Mouse (Mus musculus) layer of hippocampus, postnatal 14 days (tissue): ENCODE measurements at regions not wholly inside any gene's neighbourhood (a gene's known extent, or its start where the extent isn't known, plus 50 kb on each side); places are given as distances from the start of the nearest gene placed in this dataset.
A peak's percentile ranks its signal among the peaks of the same experiment; 100 is the strongest.

Experiments used
- DNase-seq, 2 experiments: peaks; one replicate each; pipeline ENCODE4 v3.0.0; 2021 to 2022; ENCODE audit warnings: low spot score in 2 of 2, mixed read lengths in 1 of 2

DNA sequence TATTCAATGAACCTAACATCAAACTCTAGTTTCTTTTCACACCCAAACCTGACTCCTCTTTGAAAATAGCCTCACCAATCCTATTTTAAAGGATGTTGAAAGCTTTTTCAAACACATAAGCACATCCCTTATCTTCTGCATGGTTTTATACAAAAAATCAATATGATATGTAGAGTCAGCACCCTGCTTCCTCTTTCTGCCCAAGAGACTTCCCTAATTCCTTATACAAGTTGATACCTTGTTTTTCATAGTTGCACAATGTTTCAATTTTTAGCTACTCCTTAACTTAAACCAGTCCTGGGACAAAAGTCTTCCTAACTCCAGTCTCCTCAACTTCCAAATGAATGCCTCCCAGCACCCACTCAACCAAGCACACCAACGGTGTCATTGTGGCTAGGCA is 266.1 kb upstream of the Dynlrb2 start:
- DNase-seq: no peak

DNA sequence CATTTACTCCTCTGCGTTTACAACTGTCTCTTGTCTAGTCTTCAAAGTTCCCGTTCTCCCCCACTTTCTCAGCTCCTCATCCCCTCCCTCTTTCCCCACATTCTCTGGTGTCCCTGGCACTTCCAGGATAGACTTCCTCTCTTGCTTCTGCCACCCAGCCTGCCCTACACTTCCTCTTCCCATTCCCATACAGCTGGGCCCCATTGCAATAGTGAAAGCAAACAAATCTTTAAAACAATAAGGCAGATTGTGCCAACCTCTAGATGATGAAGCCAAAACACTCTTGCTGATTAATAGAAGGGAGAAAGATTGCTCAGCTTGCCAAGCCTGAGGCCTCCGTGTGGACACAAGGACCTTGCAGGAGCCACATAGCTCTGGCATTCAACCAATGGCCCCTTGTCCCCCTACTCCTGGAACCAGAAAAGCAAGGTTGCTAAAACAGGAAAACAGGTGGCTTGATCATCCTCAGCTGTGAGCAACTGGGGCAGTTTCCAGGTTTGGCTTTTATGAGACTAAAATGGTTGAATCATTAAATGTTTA is 267.1 kb upstream of the Dynlrb2 start:
- DNase-seq: peak; percentile 26 to 42

DNA sequence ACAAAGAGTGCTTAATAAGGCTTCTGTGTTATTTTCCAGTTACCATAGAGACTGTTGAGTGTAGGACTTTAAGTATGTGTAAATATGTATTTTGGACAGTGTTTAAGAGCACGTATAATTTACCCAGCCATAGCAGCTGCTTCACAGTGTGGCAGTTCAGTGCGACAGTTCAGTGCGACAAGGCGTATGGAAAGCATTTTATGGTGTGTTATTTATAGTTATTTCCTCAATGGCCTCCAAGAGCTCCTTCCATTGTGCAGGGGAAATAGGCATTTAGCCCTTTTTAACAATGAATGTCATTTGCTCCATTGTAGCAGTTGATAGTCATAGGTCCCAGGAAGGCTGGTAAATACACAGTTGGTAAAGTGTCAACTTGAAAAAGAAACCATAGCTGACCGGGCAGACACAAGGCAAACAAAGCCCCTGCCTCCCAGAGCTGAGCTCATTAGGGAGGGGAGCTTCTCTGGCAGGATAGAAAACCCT is 275.1 kb upstream of the Dynlrb2 start:
- no peak for DNase-seq

DNA sequence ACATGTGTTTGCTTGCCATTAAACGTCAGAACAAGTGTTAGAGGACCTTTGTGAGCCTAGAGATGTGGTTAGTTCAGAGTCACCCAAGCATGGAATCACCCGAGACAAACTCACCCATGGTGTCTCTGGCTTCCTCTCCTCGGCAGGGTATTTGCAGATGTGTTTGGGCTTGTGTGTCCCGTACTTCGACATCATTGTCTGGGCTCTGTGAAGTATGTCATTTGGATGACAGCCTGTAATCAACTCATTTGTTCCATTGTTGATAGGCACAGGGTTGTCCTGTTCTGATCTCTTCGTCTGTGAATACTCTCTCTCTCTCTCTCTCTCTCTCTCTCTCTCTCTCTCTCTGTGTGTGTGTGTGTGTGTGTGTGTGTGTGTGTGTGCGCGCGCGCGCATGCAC is 277.8 kb upstream of the Dynlrb2 start:
- DNase-seq: no peak

DNA sequence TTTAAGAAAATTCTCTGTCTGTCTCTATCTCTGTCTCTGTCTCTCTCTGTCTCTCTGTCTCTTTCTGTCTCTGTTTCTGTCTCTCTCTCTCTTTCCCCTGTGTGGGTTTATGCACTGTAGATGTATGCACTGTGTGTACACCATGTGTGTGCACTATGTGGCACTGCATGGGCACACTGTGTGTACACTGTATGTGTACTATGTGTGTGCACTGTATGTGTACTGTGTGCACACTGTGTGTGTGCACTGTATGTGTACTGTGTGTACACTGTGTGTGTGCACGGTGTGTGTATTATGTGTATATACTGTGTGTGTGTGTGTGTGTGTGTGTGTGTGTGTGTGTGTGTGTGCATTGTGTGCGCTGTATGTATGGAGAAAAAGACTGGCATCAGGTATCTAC is 281.5 kb upstream of the Dynlrb2 start:
- DNase-seq: no peak

DNA sequence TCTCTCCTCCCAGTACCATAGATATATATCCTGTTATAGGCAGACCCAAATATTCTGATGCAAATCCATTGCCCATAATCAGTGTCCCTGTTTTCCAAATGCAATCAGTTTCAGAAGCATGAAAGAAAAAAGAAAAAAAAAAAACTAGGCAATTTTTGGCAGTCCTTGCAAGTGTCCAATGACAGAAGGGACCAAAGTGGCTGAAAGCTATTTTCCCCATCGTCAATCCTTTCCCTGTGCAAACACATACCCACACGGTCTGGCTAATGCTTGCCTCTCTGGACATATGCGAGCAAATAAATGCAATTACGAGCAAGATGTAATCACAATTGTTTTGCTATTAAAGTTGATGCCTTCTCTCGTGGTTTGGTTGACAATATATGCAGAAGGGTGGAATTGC is 288.9 kb upstream of the Dynlrb2 start:
- DNase-seq: no peak

DNA sequence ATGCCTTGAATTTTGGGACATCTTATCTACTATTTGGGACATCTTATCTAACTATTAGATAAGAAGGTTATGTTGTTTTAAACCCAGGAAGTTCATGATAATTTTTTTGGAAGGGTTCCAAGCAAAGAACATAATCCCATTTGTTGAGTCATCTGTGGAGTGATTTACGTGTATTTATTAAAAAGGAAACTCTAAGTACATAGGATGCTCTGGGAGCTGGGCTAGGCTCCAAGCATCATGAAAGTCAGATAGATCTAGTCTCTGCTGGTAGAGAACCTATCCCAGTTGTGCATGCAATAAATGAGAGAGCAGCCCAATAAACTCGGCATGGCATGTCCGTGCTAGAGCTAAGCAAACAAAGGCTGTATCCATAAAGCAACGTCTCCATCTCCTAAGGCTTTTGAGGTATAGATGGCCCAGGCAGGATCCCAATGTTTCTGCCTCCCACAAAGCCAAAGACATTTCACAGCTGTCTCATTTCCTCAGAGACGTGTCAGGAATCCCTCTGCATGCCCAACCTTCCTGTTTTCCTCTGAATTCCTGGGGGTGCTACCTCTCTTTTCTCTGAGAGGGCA is 289.4 kb upstream of the Dynlrb2 start:
- DNase-seq: no peak

DNA sequence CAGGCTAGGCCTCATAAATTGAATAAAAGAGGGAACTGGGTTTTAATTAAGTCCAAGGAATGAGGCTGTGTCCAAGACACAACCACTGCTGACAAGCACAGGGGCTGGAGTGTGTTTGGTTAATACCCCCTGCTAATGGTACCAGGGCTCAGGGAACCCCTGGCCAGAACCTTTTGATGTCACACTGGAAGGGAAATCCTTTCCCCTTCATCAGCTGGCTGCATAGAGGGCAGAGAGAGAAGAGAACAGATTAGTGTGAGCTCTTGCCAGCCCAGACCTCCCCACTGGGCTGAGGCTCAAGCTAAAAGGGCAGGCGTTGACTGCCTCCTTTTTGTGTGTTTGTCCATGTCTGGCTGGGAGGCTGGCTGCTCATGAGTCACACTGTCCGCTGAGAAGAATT is 301.1 kb upstream of the Dynlrb2 start:
- DNase-seq: peak in 1 of 2 experiments; percentile 15

DNA sequence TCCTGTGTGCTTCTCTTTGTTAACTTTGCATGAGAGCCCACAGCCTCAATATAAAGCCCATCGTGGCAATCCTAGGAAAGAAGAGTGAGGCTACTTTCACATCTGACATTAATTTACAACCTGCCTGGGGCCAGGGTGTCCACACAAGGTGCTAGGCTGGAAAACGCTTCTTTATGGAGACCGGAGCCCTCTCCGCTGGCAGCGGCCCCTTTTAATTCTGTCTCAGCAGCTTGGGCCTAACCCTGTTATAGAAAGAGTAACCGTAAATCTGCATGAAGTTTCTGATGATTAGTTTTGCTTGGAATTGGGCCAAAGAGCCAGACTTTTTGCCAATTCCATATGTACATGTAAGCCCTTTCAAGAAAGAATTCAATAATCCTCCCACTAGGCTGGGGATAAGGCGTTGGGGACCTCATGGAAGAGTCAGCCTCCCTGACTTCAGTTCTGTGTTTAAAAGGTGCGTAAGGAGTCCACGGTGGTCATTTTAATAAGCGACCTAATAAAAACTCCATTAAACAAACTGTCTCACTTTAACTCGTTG is 304.2 kb upstream of the Dynlrb2 start:
- no peak for DNase-seq

DNA sequence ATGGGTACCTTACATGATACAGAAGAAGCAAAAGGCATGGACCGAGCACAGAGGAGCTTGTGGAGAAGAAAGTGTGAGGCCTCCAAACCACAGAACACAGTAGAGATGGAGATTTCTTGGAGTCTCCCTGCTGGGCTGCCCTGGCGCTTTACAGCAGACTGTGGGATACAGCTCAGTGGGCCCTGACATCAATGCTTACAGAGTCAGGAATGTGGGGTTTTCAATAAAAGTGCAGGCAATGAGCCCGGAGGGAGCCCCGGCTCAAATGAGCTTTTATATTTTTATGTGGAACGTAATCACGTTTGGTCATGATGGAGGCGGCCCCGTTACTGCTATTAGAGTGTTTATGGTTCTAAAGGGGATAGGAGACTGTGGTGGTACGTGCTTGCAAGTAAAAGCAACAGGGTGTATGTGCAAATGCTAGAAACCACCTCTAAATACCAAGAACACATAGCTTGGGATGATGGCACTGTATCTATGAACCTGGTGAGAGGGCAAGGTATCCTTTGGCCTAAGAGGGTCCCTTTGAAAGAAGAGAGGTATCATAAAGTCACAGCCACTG is 308.1 kb upstream of the Dynlrb2 start:
- DNase-seq: no peak

DNA sequence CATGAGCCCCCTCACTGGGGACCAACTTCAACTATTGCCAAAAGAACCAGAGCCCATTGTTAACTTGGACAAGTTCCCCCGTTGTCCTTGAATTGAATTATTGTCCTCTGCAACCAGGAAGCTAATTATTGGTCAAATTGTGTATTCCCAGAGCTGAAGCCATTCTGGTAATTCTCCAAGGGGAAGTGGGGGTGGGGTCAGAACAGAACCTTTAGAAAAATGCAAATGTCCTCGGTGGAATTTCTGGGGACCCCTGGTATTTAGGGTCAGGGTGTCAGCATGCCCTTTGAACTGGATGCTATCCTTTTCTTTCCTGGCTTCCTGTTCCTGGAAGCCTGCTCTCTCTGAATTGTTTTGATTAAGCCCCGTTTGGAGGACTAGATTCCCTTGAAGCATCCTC is 312.7 kb upstream of the Dynlrb2 start:
- DNase-seq: no peak

DNA sequence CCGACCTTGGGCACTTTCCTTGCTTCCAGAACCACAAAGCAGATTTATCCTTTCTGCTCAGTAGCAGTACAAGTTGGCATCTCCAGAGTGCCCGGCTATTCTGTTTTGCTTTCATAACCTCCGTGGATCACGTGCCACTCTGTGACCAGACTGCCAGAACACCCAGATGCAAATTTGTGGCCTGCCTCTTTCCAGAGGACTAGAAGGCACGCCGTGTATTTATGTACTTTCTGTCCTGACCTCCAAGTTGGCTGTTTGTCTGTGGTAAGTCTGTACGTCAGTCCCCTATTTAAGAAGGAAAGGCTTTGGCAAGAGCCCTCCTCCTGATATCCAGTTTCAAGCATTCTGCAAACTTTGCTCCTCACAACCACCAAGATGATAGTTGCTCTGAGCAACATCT is 319.6 kb upstream of the Dynlrb2 start:
- DNase-seq: peak in 1 of 2 experiments; percentile 9

DNA sequence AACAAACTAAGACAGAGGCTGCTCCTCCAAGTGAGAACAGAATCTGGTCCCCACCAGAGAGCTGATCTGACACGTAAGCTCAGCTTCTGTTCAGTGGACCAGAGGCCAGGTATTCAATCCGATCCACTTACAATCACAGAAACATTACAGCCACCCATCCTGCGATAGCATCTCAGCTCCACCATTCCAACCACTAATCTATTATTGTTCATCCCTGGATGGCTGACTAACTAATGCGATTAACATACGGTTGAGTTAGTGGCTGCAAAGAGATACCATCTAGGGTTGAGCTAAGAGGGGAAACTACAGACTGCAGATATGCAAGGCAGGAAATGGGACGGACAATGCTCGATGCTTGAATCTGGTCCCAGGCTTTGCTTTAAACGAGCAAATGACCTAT is 320.5 kb upstream of the Dynlrb2 start:
- DNase-seq: no peak

DNA sequence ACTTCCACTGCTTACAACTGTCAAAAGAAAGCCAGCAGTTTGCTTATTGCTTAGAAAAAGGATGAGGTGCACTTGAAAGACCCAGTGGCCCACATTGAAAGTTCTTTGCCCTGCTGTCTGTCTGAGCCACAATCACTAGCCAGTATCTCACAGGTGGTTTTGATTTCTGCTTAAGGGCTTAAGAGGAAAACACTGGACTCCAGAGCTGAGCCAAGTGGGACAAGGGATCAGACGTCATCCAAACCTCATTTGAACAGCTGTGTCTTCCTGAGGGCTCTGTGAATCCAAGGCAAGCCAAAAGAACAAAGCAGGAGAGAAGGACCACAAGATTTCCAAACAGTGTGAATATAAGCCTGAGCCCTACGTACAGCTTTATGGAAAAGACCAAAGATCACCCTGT is 326.8 kb upstream of the Dynlrb2 start:
- DNase-seq: no peak

DNA sequence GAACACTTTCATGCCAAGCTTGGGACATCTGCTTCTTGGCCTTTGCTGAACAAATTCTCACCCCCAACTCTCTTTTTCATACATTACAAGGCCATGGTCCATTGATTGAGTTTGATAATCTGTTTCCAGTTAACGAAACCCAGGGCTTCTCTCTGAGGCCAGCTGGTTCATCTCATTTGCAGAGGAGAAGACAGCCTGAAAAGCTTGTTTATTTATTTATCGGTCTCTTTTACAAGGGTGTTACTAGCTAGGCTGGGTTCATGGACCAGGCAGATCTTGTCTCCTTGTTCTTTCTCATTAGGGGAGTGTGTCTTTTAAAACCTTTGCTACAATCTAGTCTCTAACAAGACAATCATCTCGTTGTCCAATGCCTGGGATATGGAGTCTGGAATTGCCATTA is 329.9 kb upstream of the Dynlrb2 start:
- DNase-seq: no peak

DNA sequence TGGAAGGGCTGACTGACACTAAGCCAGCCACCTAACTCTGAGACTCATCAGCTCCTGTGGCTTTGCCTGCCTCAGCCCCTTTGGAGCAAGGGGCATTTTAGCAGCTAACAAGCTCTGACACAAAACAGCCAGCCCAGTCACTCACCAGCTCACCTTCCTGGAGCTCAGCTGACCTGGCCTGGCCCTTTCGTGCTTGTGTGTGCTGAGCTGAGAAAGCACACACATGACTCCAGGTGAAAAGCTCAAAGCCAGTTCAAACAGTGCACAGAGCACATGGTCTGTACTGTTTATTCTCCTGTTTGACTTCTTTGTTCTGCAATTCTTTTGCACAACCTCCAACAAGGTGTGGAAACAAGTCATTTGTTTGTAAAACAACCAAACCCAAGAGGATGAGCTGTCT is 330.8 kb upstream of the Dynlrb2 start:
- no peak for DNase-seq

DNA sequence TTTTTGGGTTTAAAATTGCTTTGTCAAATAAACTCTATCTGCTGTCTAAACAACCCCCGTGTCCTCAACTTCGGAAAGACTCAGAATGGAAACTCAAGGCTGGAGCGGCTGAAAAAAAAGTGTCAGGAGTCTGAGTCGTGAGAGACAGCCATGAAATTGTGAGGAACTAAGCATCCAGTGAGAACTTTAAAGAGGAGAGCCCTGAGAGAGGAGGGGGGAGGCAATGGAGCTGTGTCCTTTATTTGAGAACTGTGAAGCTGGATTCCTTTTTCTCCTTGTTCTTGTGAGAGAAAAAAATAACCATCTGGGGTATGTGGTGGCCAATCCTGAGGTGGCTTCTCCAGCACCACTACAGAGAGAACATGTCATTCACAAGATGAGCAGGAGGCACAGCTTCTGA is 336.9 kb upstream of the Dynlrb2 start:
- DNase-seq: no peak

DNA sequence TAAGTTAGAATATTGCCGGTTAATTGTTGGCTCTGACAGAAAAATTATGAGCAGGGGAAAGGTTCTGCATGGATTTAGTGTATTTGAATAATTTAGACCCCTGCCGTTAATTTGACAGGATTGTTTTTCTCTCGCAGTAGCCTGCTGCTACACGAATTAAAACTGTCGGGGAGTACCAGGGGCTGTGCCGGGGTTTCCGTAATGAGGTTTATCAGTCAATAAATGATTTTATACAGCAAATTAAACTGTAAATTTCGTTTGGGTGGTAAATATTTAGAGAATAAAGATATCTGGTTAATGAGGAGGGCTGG is 339.8 kb upstream of the Dynlrb2 start:
- DNase-seq: no peak

DNA sequence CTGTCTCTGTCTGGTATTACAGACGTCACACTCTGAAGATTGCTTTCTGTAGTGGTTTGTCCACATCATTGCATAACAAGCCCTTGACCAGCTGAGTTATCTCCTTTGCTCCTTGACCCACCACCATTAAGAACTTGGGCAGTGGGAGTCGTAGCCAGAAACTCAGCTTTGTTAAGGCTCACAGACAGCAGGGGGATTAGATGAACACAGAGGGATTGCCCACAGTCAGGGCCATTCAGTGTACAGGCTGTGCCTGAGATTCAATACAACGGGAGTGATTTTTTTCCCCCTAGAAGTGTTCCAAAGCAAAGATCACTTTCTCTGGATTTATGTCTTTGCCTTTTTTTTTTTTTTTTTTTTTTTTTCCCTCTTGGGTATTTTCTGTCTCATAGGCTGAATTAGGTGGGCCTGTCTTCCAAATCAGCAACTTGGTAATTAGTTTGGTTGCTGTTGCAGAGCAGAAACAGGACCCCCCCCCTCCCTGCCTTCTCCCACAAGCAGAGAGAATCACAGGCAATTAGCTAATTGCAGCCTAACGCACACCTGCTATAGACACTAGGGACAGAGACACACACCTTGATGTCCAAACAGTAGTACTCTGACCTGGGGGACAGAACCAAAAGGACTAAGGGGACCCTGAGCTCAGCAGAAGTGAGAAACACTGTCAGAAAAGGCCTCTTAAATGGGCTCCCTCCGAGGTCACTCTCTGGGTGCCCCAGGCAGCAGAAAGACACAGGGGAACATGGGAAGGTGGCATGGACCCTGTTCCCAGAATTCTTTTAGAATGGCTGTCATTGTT is 340.4 kb upstream of the Dynlrb2 start:
- DNase-seq: no peak

DNA sequence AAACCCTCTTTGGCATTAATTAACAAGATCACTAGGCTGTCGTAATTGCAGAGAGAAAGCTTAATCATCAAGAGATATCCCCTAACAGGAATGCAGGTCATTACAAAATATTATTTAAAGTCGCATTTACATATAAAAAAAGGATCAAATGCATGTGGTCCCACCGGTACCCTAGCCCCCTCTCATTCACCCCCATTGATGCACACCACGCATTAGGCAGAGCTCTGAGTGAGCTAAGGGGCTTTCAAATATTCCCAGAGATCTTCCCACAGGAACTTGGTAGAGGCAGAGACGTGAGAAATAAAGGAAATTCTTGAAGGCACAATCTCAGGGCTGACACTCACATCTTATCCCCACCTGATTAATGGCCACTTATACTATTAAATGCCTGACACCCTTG is 343.8 kb upstream of the Dynlrb2 start:
- DNase-seq: no peak

DNA sequence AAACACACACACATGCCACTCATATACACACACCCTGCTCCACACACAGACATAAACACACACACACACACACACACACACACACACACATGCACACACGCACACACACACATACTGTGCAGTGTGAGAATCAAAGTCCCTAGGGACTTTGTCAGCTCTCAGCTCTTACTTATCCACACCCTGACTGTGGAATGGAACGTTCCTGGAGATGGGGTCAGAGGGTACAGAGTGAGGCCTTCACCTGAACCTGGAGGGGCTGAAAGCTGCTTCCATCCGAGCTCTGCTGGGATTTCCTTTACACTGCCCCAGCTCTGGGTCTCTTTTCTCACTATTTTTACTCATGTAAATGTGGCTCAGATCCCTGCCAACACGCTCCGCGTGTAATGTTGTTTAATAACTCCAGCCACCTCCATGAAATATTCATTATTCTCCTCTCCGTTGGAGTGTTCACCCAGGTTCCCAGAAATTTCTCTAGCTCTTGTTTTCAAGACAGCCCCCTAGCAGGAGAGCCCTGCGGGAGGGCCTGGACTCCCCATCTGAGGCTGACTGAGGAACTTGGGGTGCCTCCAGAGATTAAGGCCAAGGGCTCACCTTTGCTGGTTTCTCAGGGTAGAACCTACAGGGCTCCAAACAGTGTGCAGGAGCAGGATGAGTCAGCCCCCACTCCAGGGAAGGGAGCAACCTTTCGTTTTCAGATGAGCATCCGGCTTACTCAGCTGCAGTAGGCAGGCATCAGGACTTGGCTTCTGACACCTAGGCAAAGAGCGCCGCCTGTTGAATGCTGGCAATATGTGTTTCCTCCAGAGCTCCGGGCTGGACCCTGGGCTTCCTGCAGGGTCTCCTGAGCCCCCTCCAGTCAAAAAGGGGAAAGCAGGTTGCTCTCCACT is 360.8 kb upstream of the Dynlrb2 start:
- peak; percentile 54 to 63 for DNase-seq
